Mouse (Mus musculus) embryonic facial prominence, embryonic 14.5 days (tissue): ENCODE measurements at regions not wholly inside any gene's neighbourhood (a gene's known extent, or its start where the extent isn't known, plus 50 kb on each side); places are given as distances from the start of the nearest gene placed in this dataset.

Experiments
- ATAC-seq: fragments of 200-750 bp; cut with Nextera tagmentation; 2 replicates; pipeline ENCODE4 v1.8.0; 2017; ENCODE audit warnings: low read depth, moderate number of reproducible peaks, moderate TSS enrichment
- DNase-seq: peaks from one replicate; pipeline ENCODE4 v3.0.0-alpha.2; 2015; ENCODE audit warnings: low spot score
- H3K27ac ChIP-seq: fragments of 300-500 bp; sonication (generic); replicated peaks from 2 replicates; pipeline ENCODE4 v1.5.1; 2014; ENCODE audit warnings: low read depth, mild to moderate bottlenecking, low read length, moderate library complexity
- H3K27me3 ChIP-seq: fragments of 300-500 bp; sonication (generic); replicated peaks from 2 replicates; pipeline ENCODE4 v1.6.1; 2014; ENCODE audit warnings: low read length; ENCODE audit not compliant: control insufficient read depth, insufficient read depth
- H3K36me3 ChIP-seq: fragments of 300-500 bp; sonication (generic); 2 replicates; pipeline ENCODE4 v1.6.1; 2014; ENCODE audit warnings: low read length, mixed read lengths; ENCODE audit not compliant: control insufficient read depth, insufficient read depth
- H3K4me1 ChIP-seq: fragments of 300-500 bp; sonication (generic); 2 replicates; pipeline ENCODE4 v1.6.1; 2014; ENCODE audit warnings: antibody characterized with exemption, low read length; ENCODE audit not compliant: control insufficient read depth, insufficient read depth
- H3K4me2 ChIP-seq: fragments of 300-500 bp; sonication (generic); 2 replicates; pipeline ENCODE4 v1.6.1; 2014; ENCODE audit warnings: low read depth, mild to moderate bottlenecking, low read length, moderate library complexity, mixed read lengths
- H3K4me3 ChIP-seq: fragments of 300-500 bp; sonication (generic); 2 replicates; pipeline ENCODE4 v1.5.1; 2014; ENCODE audit warnings: low read depth, mild to moderate bottlenecking, low read length
- H3K9ac ChIP-seq: fragments of 300-500 bp; sonication (generic); 2 replicates; pipeline ENCODE4 v1.6.1; 2014; ENCODE audit warnings: low read depth, mild to moderate bottlenecking, low read length, moderate library complexity, mixed read lengths
- H3K9me3 ChIP-seq: fragments of 300-500 bp; sonication (generic); 2 replicates; pipeline ENCODE4 v1.6.1; 2016; ENCODE audit warnings: low read length; ENCODE audit not compliant: control insufficient read depth
- WGBS: fragments of 180-500 bp; shearing (Covaris S2); extraction: QIAGEN DNeasy Blood & Tissue Kit; methylation state at CpG from one replicate; pipeline ENCODE4 v1.1.7; 2014; 5-methylcytosine and 5-hydroxymethylcytosine counted together

DNA sequence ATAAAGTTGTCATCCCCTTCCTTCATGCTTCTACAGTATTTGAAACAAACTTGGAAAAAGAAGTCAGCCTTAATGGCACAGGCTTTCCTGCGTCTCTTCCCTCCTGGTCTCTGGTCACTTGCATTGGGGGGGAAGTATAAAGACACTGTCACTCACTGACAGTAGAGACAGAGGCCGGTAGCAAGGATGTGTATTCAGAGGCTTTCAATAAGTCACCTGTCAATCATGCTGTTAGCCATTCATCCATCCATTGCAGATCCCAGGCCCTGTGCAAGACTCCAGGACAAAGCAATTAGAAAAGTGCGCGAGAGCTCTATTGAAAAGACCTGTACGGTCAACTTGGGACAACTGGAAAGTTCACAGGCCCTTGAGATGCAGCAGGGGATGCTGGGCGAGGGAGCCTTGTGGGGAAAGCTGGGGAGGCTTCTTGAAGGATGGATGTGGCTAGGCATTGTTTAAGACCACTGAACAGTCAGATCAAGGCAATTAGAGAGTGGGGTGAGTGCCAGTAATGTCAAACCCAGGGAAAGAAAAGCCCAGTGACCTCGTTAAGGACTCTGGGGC is 212.0 kb downstream of the Pten start:
- no peak overlapping the region for H3K4me2 ChIP-seq
- no peaks in the 10 kb centered on the region for H3K9me3 ChIP-seq
- WGBS = 70% methylated on average over 7 of the region's 7 CpGs
- H3K4me1 ChIP-seq = no peaks in the 10 kb centered on the region
- ATAC-seq = no peak; the same call in 1 of the 2 replicates
- no peak overlapping the region for H3K27ac ChIP-seq
- DNase-seq = no peak
- no peak overlapping the region for H3K9ac ChIP-seq
- no peak overlapping the region for H3K4me3 ChIP-seq
- no peaks in the 10 kb centered on the region for H3K36me3 ChIP-seq
- no peaks in the 10 kb centered on the region for H3K27me3 ChIP-seq

GRCm38 (mm10) chr19:32972116-32972515 is 214.8 kb downstream of the Pten start:
- Histone ChIP-seq H3K9me3 (no peaks in the 10 kb centered on the region), H3K4me2 (no peak overlapping the region), H3K36me3 (no peaks in the 10 kb centered on the region), H3K4me1 (peaks cover 3% of the 10 kb centered on the region; the same call in 1 of the 2 replicates), H3K27me3 (no peaks in the 10 kb centered on the region), H3K27ac (no peak overlapping the region), H3K4me3 (no peak overlapping the region), H3K9ac (no peak overlapping the region)
- no peak for ATAC-seq
- 95% methylated on average over 6 of the region's 6 CpGs for WGBS
- no peak for DNase-seq

- Histone ChIP-seq H3K9me3 (no peaks in the 10 kb centered on the region), H3K4me3 (no peak overlapping the region), H3K9ac (no peak overlapping the region), H3K36me3 (no peaks in the 10 kb centered on the region), H3K27ac (no peak overlapping the region), H3K4me2 (no peak overlapping the region), H3K27me3 (no peaks in the 10 kb centered on the region), H3K4me1 (peaks cover 3% of the 10 kb centered on the region; the same call in 1 of the 2 replicates)
- DNase-seq (no peak), ATAC-seq (no peak)
- WGBS = 81% methylated on average over 3 of the region's 3 CpGs
Observed at GRCm38 (mm10) chr19:32973130-32973529, 215.8 kb downstream of the Pten start.

- peak; percentile 87 for ATAC-seq
- Histone ChIP-seq H3K27me3 (no peaks in the 10 kb centered on the region), H3K4me2 (no peak overlapping the region), H3K4me1 (peaks cover 3% of the 10 kb centered on the region; the same call in 1 of the 2 replicates), H3K9ac (no peak overlapping the region), H3K4me3 (no peak overlapping the region), H3K36me3 (no peaks in the 10 kb centered on the region), H3K27ac (peak overlapping the region; percentile 36; the same call in 1 of the 2 replicates), H3K9me3 (no peaks in the 10 kb centered on the region)
- 66% methylated on average over 4 of the region's 4 CpGs for WGBS
- DNase-seq = peak; percentile 83
Observed at GRCm38 (mm10) chr19:32974778-32975240, 217.5 kb downstream of the Pten start.

GRCm38 (mm10) chr19:32975303-32975702 is 218.0 kb downstream of the Pten start:
- Histone ChIP-seq H3K9ac (no peak overlapping the region), H3K9me3 (no peaks in the 10 kb centered on the region), H3K36me3 (no peaks in the 10 kb centered on the region), H3K4me1 (peaks cover 3% of the 10 kb centered on the region; the same call in 1 of the 2 replicates), H3K4me2 (no peak overlapping the region), H3K4me3 (no peak overlapping the region), H3K27me3 (no peaks in the 10 kb centered on the region), H3K27ac (no peak overlapping the region)
- WGBS = 68% methylated on average over 5 of the region's 5 CpGs
- no peak for ATAC-seq
- no peak for DNase-seq

GRCm38 (mm10) chr19:32976507-32976906 is 219.2 kb downstream of the Pten start:
- Histone ChIP-seq H3K4me1 (peaks cover 3% of the 10 kb centered on the region; the same call in 1 of the 2 replicates), H3K27me3 (no peaks in the 10 kb centered on the region), H3K4me3 (no peak overlapping the region), H3K9me3 (no peaks in the 10 kb centered on the region), H3K27ac (no peak overlapping the region), H3K4me2 (no peak overlapping the region), H3K9ac (no peak overlapping the region), H3K36me3 (no peaks in the 10 kb centered on the region)
- DNase-seq (no peak), ATAC-seq (no peak)
- 93% methylated on average over 7 of the region's 7 CpGs for WGBS

DNA sequence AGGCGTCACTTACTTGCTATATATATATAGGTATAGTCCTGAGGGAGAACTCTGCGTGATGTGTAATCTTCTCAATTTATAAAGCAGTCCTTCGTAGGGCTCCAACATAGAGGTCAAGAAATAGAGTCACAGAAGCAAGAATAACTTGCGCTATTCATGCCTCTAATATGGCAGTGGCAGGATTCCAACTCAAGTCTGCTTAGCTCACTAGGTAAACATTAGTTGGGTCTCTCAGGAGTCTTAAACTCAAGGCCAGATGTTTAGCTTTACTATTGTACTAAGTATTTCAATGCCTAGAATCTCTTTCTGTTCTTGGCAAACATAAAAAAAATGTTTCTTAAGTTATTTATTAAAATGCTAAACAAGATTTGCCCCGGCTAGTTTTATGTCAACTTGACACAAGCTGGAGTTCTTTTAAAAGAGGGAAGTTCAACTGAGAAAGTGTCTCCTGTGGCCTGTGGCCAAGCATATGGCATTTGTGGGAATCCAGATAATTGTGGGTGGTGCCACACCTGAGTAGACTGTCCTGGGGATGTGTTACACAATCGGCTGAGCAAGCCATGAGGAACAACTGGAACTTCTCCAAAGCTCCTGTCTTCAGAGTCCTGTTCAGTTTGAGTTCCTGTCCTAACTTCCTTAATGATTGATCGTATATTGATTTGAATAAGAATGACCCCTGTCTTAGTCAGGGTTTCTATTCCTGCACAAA is 220.9 kb downstream of the Pten start:
- no peak overlapping the region for H3K4me2 ChIP-seq
- DNase-seq (peak; percentile 65), ATAC-seq (no peak)
- no peak overlapping the region for H3K4me3 ChIP-seq
- H3K27ac ChIP-seq = no peak overlapping the region
- H3K9me3 ChIP-seq = no peaks in the 10 kb centered on the region
- H3K9ac ChIP-seq = no peak overlapping the region
- H3K27me3 ChIP-seq = no peaks in the 10 kb centered on the region
- WGBS = 71% methylated on average over 7 of the region's 7 CpGs
- H3K36me3 ChIP-seq = no peaks in the 10 kb centered on the region
- peaks cover 3% of the 10 kb centered on the region; the same call in 1 of the 2 replicates for H3K4me1 ChIP-seq

DNA sequence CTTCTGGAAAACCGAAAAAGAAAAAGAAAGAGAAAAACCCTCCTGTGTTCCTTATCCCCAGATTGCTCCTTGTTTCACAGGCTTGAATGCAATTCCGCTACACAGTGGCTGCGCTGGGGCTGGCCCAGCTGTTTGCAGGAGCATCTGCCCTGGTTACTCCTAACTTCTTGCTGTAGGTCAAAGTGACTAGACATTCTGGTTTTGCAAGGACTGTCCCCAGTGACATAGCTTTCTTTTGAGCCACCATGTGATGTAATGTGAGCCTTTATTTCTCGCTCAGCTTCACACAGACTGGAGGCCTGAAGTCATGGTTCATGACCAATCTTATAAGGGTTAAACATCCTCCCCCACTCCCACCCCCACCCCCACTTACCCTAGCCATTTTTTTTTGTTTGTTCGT is 222.8 kb downstream of the Pten start:
- H3K4me1 ChIP-seq = no peaks in the 10 kb centered on the region
- no peak overlapping the region for H3K4me2 ChIP-seq
- no peak overlapping the region for H3K9ac ChIP-seq
- H3K4me3 ChIP-seq = no peak overlapping the region
- WGBS = 64% methylated on average over 5 of the region's 5 CpGs
- H3K36me3 ChIP-seq = no peaks in the 10 kb centered on the region
- H3K27me3 ChIP-seq = no peaks in the 10 kb centered on the region
- no peak for ATAC-seq
- H3K9me3 ChIP-seq = no peaks in the 10 kb centered on the region
- DNase-seq = no peak
- H3K27ac ChIP-seq = no peak overlapping the region

DNA sequence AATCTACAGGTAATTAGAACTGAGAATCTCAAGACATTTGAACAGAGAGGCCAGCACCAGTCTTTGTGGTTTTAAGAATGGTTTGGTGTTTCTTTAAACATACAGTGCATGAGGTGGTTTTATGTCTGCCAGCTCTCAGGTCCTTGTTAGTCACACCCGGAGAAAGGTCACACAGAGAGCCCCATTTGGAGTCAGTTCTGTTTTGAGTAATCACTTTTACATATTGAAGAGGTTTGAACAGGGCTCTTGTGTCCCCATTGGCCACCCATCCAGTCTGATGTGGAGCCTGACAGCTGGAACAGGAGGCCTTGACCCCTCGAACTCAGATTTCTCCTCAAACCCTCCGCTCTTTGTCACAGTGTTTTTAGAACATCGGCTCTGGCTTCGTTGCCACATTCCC is 231.4 kb downstream of the Pten start:
- Histone ChIP-seq H3K27ac (no peak overlapping the region), H3K4me1 (peaks cover 3% of the 10 kb centered on the region; the same call in 1 of the 2 replicates), H3K4me3 (no peak overlapping the region), H3K36me3 (no peaks in the 10 kb centered on the region), H3K9me3 (no peaks in the 10 kb centered on the region), H3K4me2 (no peak overlapping the region), H3K9ac (no peak overlapping the region), H3K27me3 (no peaks in the 10 kb centered on the region)
- no peak for ATAC-seq
- WGBS = 37% methylated on average over 5 of the region's 5 CpGs
- no peak for DNase-seq
